Mouse (Mus musculus): Measurements from ENCODE around the gene Gm12789.

- TF ChIP-seq EP300 (IDR thresholded peaks at IDR 0.05; ENCODE audit: insufficient read depth, low read depth, low read length) (no peak), CTCF (IDR thresholded peaks at IDR 0.05) (no peak), POLR2A (IDR thresholded peaks at IDR 0.05; ENCODE audit: insufficient read depth, low read depth, low read length) (no peak)
Observed at GRCm38 (mm10) chr4:102026619-102027018, 40.2 kb downstream of the Gm12789 start.
